Mouse (Mus musculus) midbrain, embryonic 13.5 days (tissue): ENCODE results near the gene Larp1. TPM values are rescaled to one million over a fixed set of nuclear protein-coding genes. Genes with fewer than 3 reads are reported as not detected.
"Not testable (repeated sequence)": the region's sequence is repeated elsewhere in the genome, so short reads cannot be mapped to it uniquely, and the experiment has no call there.

Experiments used
- ATAC-seq: fragments of 200-750 bp; cut with Nextera tagmentation; 2 replicates; pipeline ENCODE4 v1.8.0; 2017; ENCODE audit warnings: mild to moderate bottlenecking, moderate TSS enrichment, moderate library complexity
- H3K27ac ChIP-seq: fragments of 300-500 bp; sonication (generic); 2 replicates; pipeline ENCODE4 v1.5.1; 2015; ENCODE audit warnings: inconsistent platforms, mild to moderate bottlenecking, moderate library complexity
- H3K27me3 ChIP-seq: fragments of 300-500 bp; sonication (generic); 2 replicates; pipeline ENCODE4 v1.6.1; 2015; ENCODE audit warnings: mild to moderate bottlenecking, inconsistent platforms
- H3K36me3 ChIP-seq: fragments of 300-500 bp; sonication (generic); 2 replicates; pipeline ENCODE4 v1.6.1; 2015; ENCODE audit warnings: mild to moderate bottlenecking, inconsistent platforms
- H3K4me1 ChIP-seq: fragments of 300-500 bp; sonication (generic); replicated peaks from 2 replicates; pipeline ENCODE4 v1.6.1; 2015; ENCODE audit warnings: inconsistent platforms
- H3K4me2 ChIP-seq: fragments of 300-500 bp; sonication (generic); replicated peaks from 2 replicates; pipeline ENCODE4 v1.6.1; 2015; ENCODE audit warnings: moderate library complexity, mild to moderate bottlenecking, inconsistent platforms
- H3K4me3 ChIP-seq: fragments of 300-500 bp; sonication (generic); replicated peaks from 2 replicates; pipeline ENCODE4 v1.5.1; 2015; ENCODE audit warnings: mild to moderate bottlenecking, inconsistent platforms
- H3K9ac ChIP-seq: fragments of 300-500 bp; sonication (generic); replicated peaks from 2 replicates; pipeline ENCODE4 v1.6.1; 2015; ENCODE audit warnings: mild to moderate bottlenecking, inconsistent platforms
- H3K9me3 ChIP-seq: fragments of 300-500 bp; sonication (generic); 2 replicates; pipeline ENCODE4 v1.6.1; 2016; ENCODE audit warnings: mild to moderate bottlenecking, inconsistent platforms
- WGBS: fragments of 180-500 bp; shearing (Covaris S2); methylation state at CpG from one replicate; pipeline ENCODE4 v1.1.7; 2015; 5-methylcytosine and 5-hydroxymethylcytosine counted together
- polyA plus RNA-seq: library from polyadenylated mRNA; unstranded; fragments of >200 nt; fragmentation: Nextera tagmentation; extraction: Ambion mirVana; gene quantifications from 2 replicates; pipeline ENCODE4 v1.2.1, GENCODE M21; 2015

Larp1 gene
- polyA plus RNA-seq, 1 experiment from 2014 or later = 15.8 TPM

GRCm38 (mm10) chr11:58094766-58095165 is 85.9 kb downstream of the Larp1 start:
- Histone ChIP-seq H3K9ac (no peak overlapping the region), H3K4me2 (no peak overlapping the region), H3K4me1 (peaks cover 6% of the 10 kb centered on the region), H3K9me3 (no peaks in the 10 kb centered on the region), H3K36me3 (no peaks in the 10 kb centered on the region), H3K4me3 (no peak overlapping the region), H3K27ac (no peak overlapping the region), H3K27me3 (peaks cover 36% of the 10 kb centered on the region)
- 27% methylated on average over 4 of the region's 4 CpGs for WGBS
- ATAC-seq = no peak

GRCm38 (mm10) chr11:58095561-58095960 is 86.7 kb downstream of the Larp1 start:
- Histone ChIP-seq H3K27me3 (peaks cover 36% of the 10 kb centered on the region), H3K27ac (no peak overlapping the region), H3K4me1 (peaks cover 6% of the 10 kb centered on the region), H3K9me3 (no peaks in the 10 kb centered on the region), H3K4me2 (no peak overlapping the region), H3K36me3 (no peaks in the 10 kb centered on the region), H3K9ac (no peak overlapping the region), H3K4me3 (no peak overlapping the region)
- 95% methylated on average over 1 of the region's 1 CpGs for WGBS
- ATAC-seq = no peak

GRCm38 (mm10) chr11:58096160-58096559 is 87.3 kb downstream of the Larp1 start:
- no peak for ATAC-seq
- H3K4me1 ChIP-seq = peaks cover 6% of the 10 kb centered on the region

GRCm38 (mm10) chr11:58096821-58097620 is 88.2 kb downstream of the Larp1 start:
- H3K27me3 ChIP-seq = peaks cover 36% of the 10 kb centered on the region
- WGBS = 54% methylated on average over 20 of the region's 20 CpGs
- ATAC-seq = no peak
- H3K4me2 ChIP-seq = peak overlapping the region; percentile 59
- no peaks in the 10 kb centered on the region for H3K9me3 ChIP-seq
- H3K4me3 ChIP-seq = peak overlapping the region; percentile 35; the same call in 1 of the 2 replicates
- no peaks in the 10 kb centered on the region for H3K36me3 ChIP-seq
- no peak overlapping the region for H3K27ac ChIP-seq
- peaks cover 6% of the 10 kb centered on the region for H3K4me1 ChIP-seq
- no peak overlapping the region for H3K9ac ChIP-seq

More at GRCm38 (mm10) chr11:58096160-58096559, 87.3 kb downstream of the Larp1 start:
- Histone ChIP-seq H3K27me3 (peaks cover 36% of the 10 kb centered on the region), H3K9ac (no peak overlapping the region), H3K4me3 (no peak overlapping the region), H3K9me3 (no peaks in the 10 kb centered on the region), H3K36me3 (no peaks in the 10 kb centered on the region), H3K4me2 (no peak overlapping the region), H3K27ac (no peak overlapping the region)
- WGBS = 90% methylated on average over 5 of the region's 5 CpGs

DNA sequence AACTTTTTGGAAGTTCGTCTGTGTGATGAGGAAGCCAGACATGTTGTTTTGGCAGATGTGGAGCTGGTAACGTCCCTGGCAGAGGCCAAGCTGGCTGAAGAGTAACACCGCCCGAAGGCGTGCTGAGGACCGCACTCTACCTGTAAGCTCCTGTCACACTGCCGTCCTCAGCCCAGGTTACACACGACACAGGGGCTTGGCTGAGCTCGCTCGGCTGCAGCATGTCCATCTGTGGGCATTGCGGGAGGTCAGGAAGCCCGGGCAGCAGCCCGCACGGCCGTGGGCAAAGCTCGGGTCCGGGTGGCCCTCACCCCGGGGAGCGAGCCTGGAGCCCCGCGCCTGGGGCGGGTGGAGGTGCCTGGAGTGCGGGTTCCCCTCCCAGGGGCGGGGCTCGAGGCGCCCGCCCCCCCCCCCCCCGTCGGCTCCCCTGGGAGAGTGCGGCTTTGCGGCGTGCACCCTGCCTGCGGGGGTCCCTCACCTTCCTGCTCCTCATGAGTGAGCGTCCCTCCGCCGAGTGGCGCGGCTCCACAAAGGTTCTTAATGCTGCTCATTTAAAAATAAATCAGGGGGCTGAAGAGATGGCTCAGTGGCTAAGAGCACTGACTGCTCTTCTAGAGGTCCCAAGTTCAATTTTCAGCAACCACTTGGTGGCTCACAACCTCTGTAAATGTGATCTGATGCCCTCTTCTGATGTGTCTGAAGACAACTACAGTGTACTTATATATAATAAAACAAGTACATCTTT is 88.9 kb downstream of the Larp1 start:
- H3K9me3 ChIP-seq = no peaks in the 10 kb centered on the region
- peaks cover 8% of the 10 kb centered on the region for H3K4me1 ChIP-seq
- peak; percentile 69 for ATAC-seq
- 2% methylated on average over 29 of the region's 38 CpGs for WGBS
- H3K27ac ChIP-seq = no peak overlapping the region
- H3K27me3 ChIP-seq = peaks cover 36% of the 10 kb centered on the region
- H3K36me3 ChIP-seq = no peaks in the 10 kb centered on the region
- peak overlapping the region; percentile 59 for H3K4me2 ChIP-seq
- H3K9ac ChIP-seq = 0 out of 2 replicates have a peak overlapping the region, but pooled peaks have one; percentile 2
- H3K4me3 ChIP-seq = peak overlapping the region; percentile 35

GRCm38 (mm10) chr11:58098366-58098720 is 89.5 kb downstream of the Larp1 start:
- 0 out of 2 replicates have a peak overlapping the region, but pooled peaks have one; percentile 35 for H3K4me3 ChIP-seq
- not testable (repeated sequence) for H3K27ac ChIP-seq, H3K9ac ChIP-seq, ATAC-seq, H3K36me3 ChIP-seq, H3K9me3 ChIP-seq
- peaks cover 13% of the 10 kb centered on the region for H3K4me1 ChIP-seq
- H3K27me3 ChIP-seq = peaks cover 36% of the 10 kb centered on the region
- peak overlapping the region; percentile 59; the same call in 1 of the 2 replicates for H3K4me2 ChIP-seq
- 61% methylated on average over 5 of the region's 5 CpGs for WGBS

GRCm38 (mm10) chr11:58100006-58100405 is 91.1 kb downstream of the Larp1 start:
- Histone ChIP-seq H3K9ac (no peak overlapping the region), H3K4me2 (no peak overlapping the region), H3K4me3 (no peak overlapping the region), H3K9me3 (no peaks in the 10 kb centered on the region), H3K4me1 (peaks cover 20% of the 10 kb centered on the region), H3K27ac (no peak overlapping the region), H3K36me3 (no peaks in the 10 kb centered on the region), H3K27me3 (peaks cover 33% of the 10 kb centered on the region)
- 84% methylated on average over 2 of the region's 2 CpGs for WGBS
- no peak for ATAC-seq

DNA sequence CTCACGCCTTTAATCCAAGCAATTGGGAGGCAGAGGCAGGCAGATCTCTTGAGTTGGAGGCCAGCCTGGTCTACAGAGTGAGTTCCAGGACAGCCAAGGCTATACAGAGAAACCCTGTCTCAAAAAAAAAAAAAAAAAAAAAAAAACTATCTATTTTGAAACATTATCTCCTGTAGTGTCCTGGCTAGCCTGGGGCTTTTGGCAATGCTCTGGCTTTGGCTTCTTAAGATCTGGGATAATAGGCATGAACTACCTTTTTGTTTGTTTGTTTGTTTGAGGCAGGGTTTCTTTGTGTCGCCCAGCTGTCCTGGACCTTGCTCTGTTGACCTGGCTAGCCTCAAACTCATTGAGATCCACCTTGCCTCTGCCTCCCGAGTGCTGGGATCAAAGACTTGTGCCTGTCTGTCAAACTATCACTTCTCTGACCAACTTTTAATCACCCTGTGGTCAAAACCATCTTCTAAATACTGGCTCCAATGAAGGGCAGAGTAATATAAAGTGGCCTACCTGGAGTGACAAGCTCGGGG is 92.4 kb downstream of the Larp1 start:
- H3K9ac ChIP-seq = no peak overlapping the region
- peaks cover 25% of the 10 kb centered on the region for H3K27me3 ChIP-seq
- H3K36me3 ChIP-seq = no peaks in the 10 kb centered on the region
- ATAC-seq = no peak
- H3K9me3 ChIP-seq = no peaks in the 10 kb centered on the region
- WGBS = 85% methylated on average over 4 of the region's 4 CpGs
- H3K4me2 ChIP-seq = no peak overlapping the region
- H3K4me1 ChIP-seq = peaks cover 32% of the 10 kb centered on the region
- no peak overlapping the region for H3K27ac ChIP-seq
- no peak overlapping the region for H3K4me3 ChIP-seq

GRCm38 (mm10) chr11:58102146-58102545 is 93.3 kb downstream of the Larp1 start:
- Histone ChIP-seq H3K9ac (no peak overlapping the region), H3K4me3 (no peak overlapping the region), H3K9me3 (no peaks in the 10 kb centered on the region), H3K36me3 (no peaks in the 10 kb centered on the region), H3K4me1 (peaks cover 35% of the 10 kb centered on the region), H3K27me3 (peaks cover 19% of the 10 kb centered on the region), H3K27ac (no peak overlapping the region), H3K4me2 (no peak overlapping the region)
- ATAC-seq = no peak
- WGBS = 91% methylated on average over 3 of the region's 3 CpGs

DNA sequence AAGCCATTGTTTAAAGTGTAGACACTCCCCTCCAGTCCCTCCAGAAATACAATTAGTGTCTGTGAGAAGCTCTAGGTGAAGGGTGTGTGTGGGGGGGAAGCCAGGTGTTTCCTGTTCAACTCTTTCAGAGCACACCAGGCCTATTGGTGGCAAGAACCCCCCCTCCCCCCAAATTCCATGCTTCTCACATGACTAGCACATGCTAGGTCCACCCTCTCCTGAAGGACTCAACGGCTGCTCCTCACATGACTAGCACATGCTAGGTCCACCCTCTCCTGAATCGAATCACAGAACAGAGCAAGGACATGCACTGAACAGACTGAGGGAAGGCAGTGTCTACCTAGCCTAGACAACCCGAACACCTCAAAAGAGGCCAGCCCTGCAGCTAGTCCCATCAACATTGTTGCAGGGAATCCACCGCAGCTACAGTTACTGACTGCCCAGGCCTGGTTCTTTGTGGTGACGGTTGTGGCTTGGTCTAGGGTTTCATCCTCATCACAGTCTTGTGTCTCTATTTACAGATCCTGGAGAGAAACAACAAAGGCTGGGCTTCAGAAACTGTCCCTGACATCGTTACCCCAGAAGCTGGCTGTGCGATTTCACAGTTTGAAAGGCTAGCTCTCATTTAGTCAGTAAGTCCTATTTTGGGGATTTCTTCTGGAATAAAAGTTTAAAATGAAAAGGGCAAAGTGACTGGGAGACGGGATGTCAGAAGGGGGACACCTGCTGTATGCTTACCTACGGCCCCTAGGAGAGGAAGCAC is 93.9 kb downstream of the Larp1 start:
- peak overlapping the region; percentile 90 for H3K4me3 ChIP-seq
- H3K36me3 ChIP-seq = no peaks in the 10 kb centered on the region
- no peaks in the 10 kb centered on the region for H3K9me3 ChIP-seq
- peak overlapping the region; percentile 63 for H3K9ac ChIP-seq
- ATAC-seq = no peak
- 87% methylated on average over 9 of the region's 9 CpGs for WGBS
- no peak overlapping the region for H3K27ac ChIP-seq
- H3K4me2 ChIP-seq = peak overlapping the region; percentile 61
- H3K4me1 ChIP-seq = peaks cover 39% of the 10 kb centered on the region
- peaks cover 13% of the 10 kb centered on the region for H3K27me3 ChIP-seq

DNA sequence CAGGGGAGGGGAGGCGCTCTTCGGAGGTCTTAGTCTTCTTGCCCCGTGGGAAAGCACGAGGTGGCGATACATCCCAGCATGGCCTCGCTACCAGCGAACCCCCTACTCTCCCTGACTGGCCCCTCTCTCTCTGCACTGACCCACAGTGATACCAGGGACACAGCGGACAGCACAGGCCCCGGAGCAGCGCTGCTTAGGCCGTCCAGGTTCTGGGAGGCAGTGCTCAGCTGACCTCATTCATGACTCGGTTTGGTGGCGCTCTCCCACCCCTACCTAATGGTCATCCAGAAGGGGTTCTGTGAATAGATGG is 94.4 kb downstream of the Larp1 start:
- Histone ChIP-seq H3K4me2 (peak overlapping the region; percentile 61), H3K36me3 (no peaks in the 10 kb centered on the region), H3K27me3 (peaks cover 8% of the 10 kb centered on the region), H3K9me3 (no peaks in the 10 kb centered on the region), H3K4me3 (peak overlapping the region; percentile 90), H3K27ac (peak overlapping the region; percentile 68), H3K4me1 (peaks cover 41% of the 10 kb centered on the region), H3K9ac (peak overlapping the region; percentile 63)
- peak; percentile 73 for ATAC-seq
- WGBS = 53% methylated on average over 13 of the region's 13 CpGs
